Mouse (Mus musculus): ENCODE measurements at regions not wholly inside any gene's neighbourhood (a gene's known extent, or its start where the extent isn't known, plus 50 kb on each side); places are given as distances from the start of the nearest gene placed in this dataset.

GRCm38 (mm10) chr11:56925368-56925896 lies 85.8 kb upstream of the Gria1 start:
- no peak for DNase-seq (ENCODE audit: low spot score)

- DNase-seq (ENCODE audit: low spot score) = no peak
Measured at GRCm38 (mm10) chr11:56932766-56933165, 78.4 kb upstream of the Gria1 start.

GRCm38 (mm10) chr11:56952357-56952756 lies 58.8 kb upstream of the Gria1 start:
- DNase-seq (ENCODE audit: low spot score) = no peak

- no peak for DNase-seq (ENCODE audit: low spot score)
Measured at GRCm38 (mm10) chr11:56957824-56958223, 53.4 kb upstream of the Gria1 start.

All from yolk sac, embryonic 10.5 days (tissue).